In the genomic region with DNA sequence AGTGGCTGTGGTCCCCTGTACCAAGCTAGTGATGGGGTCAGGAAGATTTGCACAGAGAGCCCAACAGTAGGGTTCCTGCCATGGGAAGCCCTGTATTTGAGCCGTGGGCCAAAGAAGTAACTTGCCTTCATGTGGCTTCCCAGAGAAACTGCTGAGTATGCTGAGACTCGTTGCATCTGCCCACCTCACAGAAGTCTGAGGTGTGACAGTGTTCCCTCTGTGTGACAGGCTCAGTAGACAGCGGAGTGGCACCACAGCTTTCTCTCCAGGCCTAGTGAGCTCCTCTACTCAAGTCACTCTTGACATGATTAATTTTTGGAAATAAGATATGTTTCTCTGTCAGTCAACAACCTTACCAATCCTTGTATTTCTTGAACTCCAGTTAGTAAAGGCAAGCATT, we compare ENCODE assay signal across 32 mouse cellular contexts. TPM values are rescaled to one million over a fixed set of nuclear protein-coding genes. Genes with fewer than 3 reads are reported as not detected.
DNase-seq lines count a peak whose midpoint lies in the region; ATAC-seq and TF ChIP-seq lines count a peak whose summit lies in the region.
"Had no signal": no experiment of that assay in that cellular context is flagged by ENCODE, and none has a peak within 500 bp of the region (broad histone marks: within the 10 kb centered on the region; RNA-seq: fewer than 3 reads in every experiment).

No protein-coding gene starts in this region.

- no peak overlapping the region for H3K9ac ChIP-seq in heart, embryonic 11.5 days (ENCODE audit: low read depth, low read length)
- no peak overlapping the region for H3K9ac ChIP-seq in heart, adult 2 months (ENCODE audit: low read depth, low read length)
- 0 out of 2 replicates have a peak overlapping the region, but pooled peaks have one; percentile 8 for H3K9ac ChIP-seq in limb, embryonic 14.5 days (ENCODE audit: low read depth, low read length, severe bottlenecking)
- no peak overlapping the region for H3K9ac ChIP-seq in CH12.LX (ENCODE audit: insufficient read depth, low read depth)
- H3K9ac ChIP-seq: embryonic facial prominence, embryonic 15.5 days; forebrain, embryonic 12.5 days; forebrain, postnatal 0 days; hindbrain, embryonic 12.5 days; limb, embryonic 13.5 days; liver, embryonic 12.5 days; liver, postnatal 0 days; midbrain, embryonic 15.5 days had no signal

- no peak for TF ChIP-seq POLR2A in heart, adult 2 months (IDR thresholded peaks at IDR 0.05; ENCODE audit: insufficient read depth, low read depth, low read length)
- no peak for TF ChIP-seq POLR2A in limb, embryonic 14.5 days (IDR thresholded peaks at IDR 0.05; ENCODE audit: borderline replicate concordance, extremely low read depth, insufficient read depth, insufficient read length)
- TF ChIP-seq POLR2A in CH12.LX (IDR thresholded peaks at IDR 0.05; ENCODE audit: low read depth, low read length), result no peak

- no peak overlapping the region for H3K4me2 ChIP-seq in heart, embryonic 11.5 days
- H3K4me2 ChIP-seq in limb, embryonic 14.5 days (replicated peaks; ENCODE audit: low read depth, low read length, severe bottlenecking), result no peak overlapping the region
- 0 out of 2 replicates have a peak overlapping the region, but pooled peaks have one; percentile 95 for H3K4me2 ChIP-seq in CH12.LX (ENCODE audit: insufficient read depth, low read depth, poor library complexity, severe bottlenecking)
- H3K4me2 ChIP-seq: embryonic facial prominence, embryonic 15.5 days; forebrain, embryonic 12.5 days; hindbrain, embryonic 12.5 days; limb, embryonic 13.5 days; liver, embryonic 12.5 days; midbrain, embryonic 15.5 days had no signal

- no peaks in the 10 kb centered on the region for H3K9me3 ChIP-seq in heart, embryonic 11.5 days (replicated peaks; ENCODE audit: control insufficient read depth, low read length)
- no peaks in the 10 kb centered on the region for H3K9me3 ChIP-seq in limb, embryonic 14.5 days (ENCODE audit: control insufficient read depth, low read length)
- H3K9me3 ChIP-seq in limb, embryonic 10.5 days (replicated peaks), result no peaks in the 10 kb centered on the region
- no peaks in the 10 kb centered on the region for H3K9me3 ChIP-seq in CH12.LX (replicated peaks; ENCODE audit: low read length)
- H3K9me3 ChIP-seq: embryonic facial prominence, embryonic 10.5 days; embryonic facial prominence, embryonic 15.5 days; forebrain, embryonic 12.5 days; hindbrain, embryonic 12.5 days; limb, embryonic 13.5 days; liver, embryonic 12.5 days; midbrain, embryonic 15.5 days had no signal

- H3K79me2 ChIP-seq in heart, adult 2 months (replicated peaks; ENCODE audit: control insufficient read depth, insufficient read depth, low read length), result peaks cover 6% of the 10 kb centered on the region
- peaks cover 100% of the 10 kb centered on the region for H3K79me2 ChIP-seq in CH12.LX (replicated peaks; ENCODE audit: control insufficient read depth, extremely low read depth, insufficient read depth, poor library complexity, severe bottlenecking)

- dilution Hi-C loops in CH12.LX (cut with MboI; ENCODE audit: extremely low pct_ligation_motif_present, extremely low pct_unique_long_range_greater_than_20kb, low sequenced_read_pairs), result no loop called here

- H3K27ac ChIP-seq in heart, embryonic 11.5 days (ENCODE audit: low read depth, low read length), result 0 out of 2 replicates have a peak overlapping the region, but pooled peaks have one; percentile 70
- no peak overlapping the region for H3K27ac ChIP-seq in heart, adult 2 months
- H3K27ac ChIP-seq in limb, embryonic 14.5 days (replicated peaks; ENCODE audit: low read depth, low read length), result no peak overlapping the region
- H3K27ac ChIP-seq in limb, embryonic 10.5 days, result no peak overlapping the region
- H3K27ac ChIP-seq in CH12.LX (ENCODE audit: insufficient read depth, low read depth), result peak overlapping the region; percentile 82
- no peak overlapping the region for H3K27ac ChIP-seq in left cerebral cortex, adult 2 months
- H3K27ac ChIP-seq: embryonic facial prominence, embryonic 10.5 days; embryonic facial prominence, embryonic 15.5 days; forebrain, embryonic 12.5 days; hindbrain, embryonic 12.5 days; hindbrain, postnatal 0 days; limb, embryonic 13.5 days; liver, embryonic 12.5 days; midbrain, embryonic 15.5 days; stomach, postnatal 0 days had no signal

- TF ChIP-seq EP300 in heart, adult 2 months (IDR thresholded peaks at IDR 0.05; ENCODE audit: insufficient read depth, low read depth, low read length), result no peak
- TF ChIP-seq EP300 in CH12.LX (IDR thresholded peaks at IDR 0.05; ENCODE audit: low read length), result no peak

- no peak for TF ChIP-seq RAD21 in CH12.LX (IDR thresholded peaks at IDR 0.05; ENCODE audit: low read depth, low read length)

- intact Hi-C loops in heart, adult 2 months (cut with DNase I), result no loop called here
- intact Hi-C loops in left cerebral cortex, adult 2 months (cut with DNase I), result no loop called here

- no peak for TF ChIP-seq CTCF in heart, adult 2 months (IDR thresholded peaks at IDR 0.05)
- TF ChIP-seq CTCF in CH12.LX (conservative IDR thresholded peaks at IDR 0.05 in 1 of 2, IDR thresholded peaks at IDR 0.05 in 1 of 2; ENCODE audit: low read depth in 2 of 2, low read length in 2 of 2), result no peak
- no peak for TF ChIP-seq CTCF in left cerebral cortex, adult 2 months (IDR thresholded peaks at IDR 0.05)

- no peaks in the 10 kb centered on the region for H3K27me3 ChIP-seq in heart, embryonic 11.5 days (ENCODE audit: control insufficient read depth, insufficient read depth, low read length)
- no peaks in the 10 kb centered on the region for H3K27me3 ChIP-seq in heart, adult 2 months (ENCODE audit: control insufficient read depth, insufficient read depth, low read length)
- no peaks in the 10 kb centered on the region for H3K27me3 ChIP-seq in limb, embryonic 14.5 days (ENCODE audit: control insufficient read depth, insufficient read depth, low read length)
- H3K27me3 ChIP-seq in limb, embryonic 10.5 days (ENCODE audit: low read depth, poor library complexity, severe bottlenecking), result no peaks in the 10 kb centered on the region
- no peaks in the 10 kb centered on the region for H3K27me3 ChIP-seq in CH12.LX (replicated peaks)
- H3K27me3 ChIP-seq: embryonic facial prominence, embryonic 15.5 days; forebrain, embryonic 12.5 days; hindbrain, embryonic 12.5 days; limb, embryonic 13.5 days; liver, embryonic 12.5 days; midbrain, embryonic 15.5 days had no signal

- H3K36me3 ChIP-seq in heart, embryonic 11.5 days (ENCODE audit: control insufficient read depth, insufficient read depth, low read length), result no peaks in the 10 kb centered on the region
- peaks cover 2% of the 10 kb centered on the region for H3K36me3 ChIP-seq in heart, adult 2 months (ENCODE audit: control insufficient read depth, insufficient read depth, low read length)
- H3K36me3 ChIP-seq in limb, embryonic 14.5 days (ENCODE audit: control insufficient read depth, insufficient read depth, low read length), result 0 out of 2 replicates have a peak, but pooled peaks cover 3% of the 10 kb centered on the region
- peaks cover 3% of the 10 kb centered on the region; the same call in 1 of the 2 replicates for H3K36me3 ChIP-seq in limb, embryonic 10.5 days
- peaks cover 0 to 30% of the 10 kb centered on the region in 2 experiments for H3K36me3 ChIP-seq in CH12.LX (replicated peaks in 1 of 2; ENCODE audit: control insufficient read depth in 1 of 2, insufficient read depth in 1 of 2, low read length in 1 of 2)
- H3K36me3 ChIP-seq: embryonic facial prominence, embryonic 15.5 days; forebrain, embryonic 12.5 days; hindbrain, embryonic 12.5 days; limb, embryonic 13.5 days; midbrain, embryonic 15.5 days had no signal

- in situ Hi-C loops in CH12.LX (cut with MboI; ENCODE audit: low pct_ligation_motif_present, low pct_unique_long_range_greater_than_20kb, low sequenced_read_pairs), result no loop called here

- DNase-seq in heart, adult 2 months, result no peak
- no peak for DNase-seq in limb, embryonic 14.5 days (ENCODE audit: low spot score)
- DNase-seq in limb, embryonic 10.5 days (ENCODE audit: low spot score), result no peak
- DNase-seq in CH12.LX (ENCODE audit: extremely low read depth), result no peak
- DNase-seq in brain, adult 2 months (ENCODE audit: low read depth, low spot score), result peak; percentile 49
- no peak for DNase-seq in left cerebral cortex, adult 2 months (ENCODE audit: extremely low spot score in 1 of 2, low spot score in 2 of 2)
- DNase-seq: adrenal gland, adult 2 months; adrenal gland, postnatal 36 days; B cell, adult 2 months; cerebellum, adult 2 months; cerebellum, postnatal 14 days; forebrain, postnatal 0 days; gastrocnemius, postnatal 14 days; kidney, adult 8-10 months; kidney, postnatal 14 days; layer of hippocampus, adult 9-11 months; liver, postnatal 0 days; lung, postnatal 4 days; right cerebral cortex, postnatal 25 days; thymus, adult 2 months; thymus, postnatal 4 days had no signal

- 76% methylated on average over 3 of the region's 3 CpGs for WGBS in heart, embryonic 11.5 days (ENCODE audit: insufficient replicate concordance)
- 80% methylated on average over 3 of the region's 3 CpGs for WGBS in heart, adult 2 months
- 69% methylated on average over 3 of the region's 3 CpGs for WGBS in limb, embryonic 14.5 days
- WGBS in limb, embryonic 10.5 days, result 79% methylated on average over 3 of the region's 3 CpGs

- no peak overlapping the region for H3K4me3 ChIP-seq in heart, embryonic 11.5 days (ENCODE audit: low read depth, low read length)
- no peak overlapping the region for H3K4me3 ChIP-seq in heart, adult 2 months
- H3K4me3 ChIP-seq in limb, embryonic 14.5 days (replicated peaks; ENCODE audit: low read length), result no peak overlapping the region
- no peak overlapping the region for H3K4me3 ChIP-seq in limb, embryonic 10.5 days
- no peak overlapping the region for H3K4me3 ChIP-seq in CH12.LX (replicated peaks in 1 of 3; ENCODE audit: low read depth in 2 of 3, low read length in 2 of 3, poor library complexity in 1 of 3)
- no peak overlapping the region for H3K4me3 ChIP-seq in left cerebral cortex, adult 2 months
- H3K4me3 ChIP-seq: embryonic facial prominence, embryonic 10.5 days; embryonic facial prominence, embryonic 15.5 days; forebrain, embryonic 12.5 days; hindbrain, embryonic 12.5 days; limb, embryonic 13.5 days; liver, embryonic 12.5 days; midbrain, embryonic 15.5 days had no signal

- ATAC-seq in heart, embryonic 11.5 days (replicated peaks; ENCODE audit: insufficient number of reproducible peaks, low FRiP score, low TSS enrichment), result no peak
- no peak for ATAC-seq in limb, embryonic 14.5 days (ENCODE audit: low FRiP score, low read depth)
- ATAC-seq: forebrain, postnatal 0 days; hindbrain, postnatal 0 days; intestine, embryonic 16.5 days; liver, embryonic 12.5 days; liver, postnatal 0 days; midbrain, embryonic 15.5 days had no signal

- H3K4me1 ChIP-seq in heart, embryonic 11.5 days (ENCODE audit: control insufficient read depth, insufficient read depth, low read length), result peaks cover 75% of the 10 kb centered on the region
- H3K4me1 ChIP-seq in heart, adult 2 months (ENCODE audit: control insufficient read depth, insufficient read depth, low read length), result peaks cover 41% of the 10 kb centered on the region
- H3K4me1 ChIP-seq in limb, embryonic 14.5 days (ENCODE audit: control insufficient read depth, insufficient read depth, low read length), result peaks cover 40% of the 10 kb centered on the region
- peaks cover 56% of the 10 kb centered on the region for H3K4me1 ChIP-seq in limb, embryonic 10.5 days
- peaks cover 50 to 90% of the 10 kb centered on the region in 2 experiments for H3K4me1 ChIP-seq in CH12.LX (ENCODE audit: control insufficient read depth in 1 of 2, insufficient read depth in 2 of 2)

RNA-seq across cellular contexts. Expression of gene Ptpn1, which starts 6.9 kb away (rescaled TPM):
- polyA plus RNA-seq in heart, embryonic 11.5 days (2014; fragmentation: Nextera tagmentation; extraction: Ambion mirVana), result 43.5 and 46.7 TPM in 2 replicates
- total RNA-seq in heart, adult 2 months (2021), result 10 to 100 TPM; 21.4 to 23.2 TPM
- polyA plus RNA-seq in heart, adult 2 months (2012; rRNA removed), result 15.7 and 17.6 TPM in 2 replicates
- polyA plus RNA-seq in limb, embryonic 14.5 days (2012; rRNA removed), result 27.3 and 31.1 TPM in 2 replicates
- polyA plus RNA-seq in limb, embryonic 14.5 days (2014; fragmentation: Nextera tagmentation; extraction: Ambion mirVana), result 41.5 and 49.0 TPM in 2 replicates
- 56.4 and 62.2 TPM in 2 replicates for polyA plus RNA-seq in limb, embryonic 10.5 days (2016; fragmentation: Nextera tagmentation; extraction: Ambion mirVana)
- 77.6 and 90.0 TPM in 2 replicates for total RNA-seq in CH12.LX (2012; rRNA removed)
- total RNA-seq in CH12.LX (2014; rRNA removed), result 69.8 and 78.5 TPM in 2 replicates
- polyA plus RNA-seq in CH12.LX (2012; ENCODE audit: insufficient read length, low read depth), result 131 and 139 TPM in 2 replicates
- total RNA-seq in left cerebral cortex, adult 2 months (2021), result 10 to 100 TPM; 52.0 to 69.0 TPM

Comparison
In these comparisons a context has a peak if more than half of its experiments do, and no peak if none do; other contexts are left out.
1. H3K27ac ChIP-seq: peak in heart, embryonic 11.5 days (single experiment) and CH12.LX (single experiment); none in heart, adult 2 months (single experiment), limb, embryonic 14.5 days (single experiment), limb, embryonic 10.5 days (single experiment) and left cerebral cortex, adult 2 months (single experiment).